Mouse (Mus musculus): ENCODE data around the gene Arhgef18.
A peak's percentile ranks its signal among the peaks of the same experiment; 100 is the strongest.

Gene Arhgef18

GRCm38 (mm10) chr8:3397597-3397996, 4.8 kb downstream of the Arhgef18 start:
- no peak for DNase-seq

- DNase-seq, result no peak
Measured at GRCm38 (mm10) chr8:3400509-3400908, 7.7 kb downstream of the Arhgef18 start.

- DNase-seq, result no peak
Measured at GRCm38 (mm10) chr8:3407417-3407816, 14.6 kb downstream of the Arhgef18 start.

- DNase-seq, result no peak
Measured at GRCm38 (mm10) chr8:3411085-3411484, 18.3 kb downstream of the Arhgef18 start.

GRCm38 (mm10) chr8:3411901-3412301, 19.1 kb downstream of the Arhgef18 start:
- no peak for DNase-seq

GRCm38 (mm10) chr8:3412816-3413215, 20.0 kb downstream of the Arhgef18 start:
- DNase-seq, result no peak

- no peak for DNase-seq
Measured at GRCm38 (mm10) chr8:3414639-3415190, 21.9 kb downstream of the Arhgef18 start.

GRCm38 (mm10) chr8:3415259-3415658, 22.5 kb downstream of the Arhgef18 start:
- DNase-seq, result no peak

- DNase-seq, result no peak
Measured at GRCm38 (mm10) chr8:3415661-3416060, 22.9 kb downstream of the Arhgef18 start.

GRCm38 (mm10) chr8:3416846-3417245, 24.0 kb downstream of the Arhgef18 start:
- no peak for DNase-seq

- no peak for DNase-seq
Measured at GRCm38 (mm10) chr8:3417455-3417854, 24.6 kb downstream of the Arhgef18 start.

GRCm38 (mm10) chr8:3418101-3418500, 25.3 kb downstream of the Arhgef18 start:
- DNase-seq, result no peak

GRCm38 (mm10) chr8:3420105-3420706, 27.4 kb downstream of the Arhgef18 start:
- DNase-seq, result no peak

- DNase-seq, result no peak
Measured at GRCm38 (mm10) chr8:3421507-3421906, 28.7 kb downstream of the Arhgef18 start.

GRCm38 (mm10) chr8:3425217-3425616, 32.4 kb downstream of the Arhgef18 start:
- no peak for DNase-seq

- DNase-seq, result no peak
Measured at GRCm38 (mm10) chr8:3426211-3426610, 33.4 kb downstream of the Arhgef18 start.

GRCm38 (mm10) chr8:3428426-3428825, 35.6 kb downstream of the Arhgef18 start:
- no peak for DNase-seq

- DNase-seq, result no peak
Measured at GRCm38 (mm10) chr8:3429966-3430365, 37.2 kb downstream of the Arhgef18 start.

- DNase-seq, result no peak
Measured at GRCm38 (mm10) chr8:3431113-3431512, 38.3 kb downstream of the Arhgef18 start.

- DNase-seq, result no peak
Measured at GRCm38 (mm10) chr8:3436492-3436891, 43.7 kb downstream of the Arhgef18 start.

- peak; percentile 19 for DNase-seq
Measured at GRCm38 (mm10) chr8:3439510-3439909, 46.7 kb downstream of the Arhgef18 start.

- DNase-seq, result no peak
Measured at GRCm38 (mm10) chr8:3449226-3449625, 56.4 kb downstream of the Arhgef18 start.

GRCm38 (mm10) chr8:3450670-3451069, 57.9 kb downstream of the Arhgef18 start:
- peak; percentile 50 for DNase-seq

GRCm38 (mm10) chr8:3451992-3452391, 59.2 kb downstream of the Arhgef18 start:
- DNase-seq, result no peak

GRCm38 (mm10) chr8:3463248-3463647, 70.4 kb downstream of the Arhgef18 start:
- DNase-seq, result no peak
